Comparison of ENCODE assay signal across 9 mouse cellular contexts in genomic region chrX:73064415-73064793, GRCm38 (mm10). TPM values are rescaled to one million over a fixed set of nuclear protein-coding genes. Genes with fewer than 3 reads are reported as not detected.
A peak's percentile ranks its signal among the peaks of the same experiment; 100 is the strongest.
DNase-seq lines count a peak whose midpoint lies in the region; ATAC-seq lines count a peak whose summit lies in the region.
"Had no signal": no experiment of that assay in that cellular context is flagged by ENCODE, and none has a peak within 500 bp of the region (broad histone marks: within the 10 kb centered on the region; RNA-seq: fewer than 3 reads in every experiment).

Pnma3 (plus strand) TSS chrX:73064787.

- no peaks in the 10 kb centered on the region for H3K4me1 ChIP-seq in embryonic facial prominence, embryonic 13.5 days
- no peaks in the 10 kb centered on the region for H3K4me1 ChIP-seq in intestine, embryonic 14.5 days (replicated peaks; ENCODE audit: control insufficient read depth, insufficient read depth, low read length)
- no peaks in the 10 kb centered on the region for H3K4me1 ChIP-seq in midbrain, embryonic 15.5 days

- H3K9ac ChIP-seq in embryonic facial prominence, embryonic 13.5 days = peak within 1 kb of the TSS; percentile 55; the same call in 1 of the 2 replicates
- H3K9ac ChIP-seq in intestine, embryonic 14.5 days (ENCODE audit: low read length) = no peak within 1 kb of the TSS
- H3K9ac ChIP-seq in midbrain, embryonic 15.5 days = peak within 1 kb of the TSS; percentile 55

- no peak for DNase-seq in layer of hippocampus, adult 18-20 months (ENCODE audit: low spot score in 2 of 2)
- no peak for DNase-seq in layer of hippocampus, adult 9-11 months
- DNase-seq in intestine, embryonic 14.5 days (ENCODE audit: low spot score) = no peak
- no peak for DNase-seq in lung, adult 18-20 months
- no peak for DNase-seq in gastrocnemius, postnatal 25 days
- DNase-seq in Muller cell, postnatal 12 days (ENCODE audit: inconsistent ontology term) = no peak

- WGBS in embryonic facial prominence, embryonic 13.5 days = 26% methylated on average over 7 of the region's 7 CpGs
- 32% methylated on average over 7 of the region's 7 CpGs for WGBS in intestine, embryonic 14.5 days
- 26% methylated on average over 7 of the region's 7 CpGs for WGBS in midbrain, embryonic 15.5 days

- H3K27me3 ChIP-seq in embryonic facial prominence, embryonic 13.5 days = peaks cover 18% of the 10 kb centered on the region; the same call in 1 of the 2 replicates
- H3K27me3 ChIP-seq in intestine, embryonic 14.5 days (replicated peaks; ENCODE audit: control insufficient read depth, insufficient read depth, low read length) = 0 out of 2 replicates have a peak, but pooled peaks cover 2% of the 10 kb centered on the region
- H3K27me3 ChIP-seq in midbrain, embryonic 15.5 days (replicated peaks) = no peaks in the 10 kb centered on the region

- H3K4me3 ChIP-seq in embryonic facial prominence, embryonic 13.5 days = peak within 1 kb of the TSS; percentile 31
- H3K4me3 ChIP-seq in intestine, embryonic 14.5 days (ENCODE audit: low read depth, low read length) = peak within 1 kb of the TSS; percentile 15; the same call in 1 of the 2 replicates
- H3K4me3 ChIP-seq in midbrain, embryonic 15.5 days = peak within 1 kb of the TSS; percentile 43

- H3K27ac ChIP-seq in embryonic facial prominence, embryonic 13.5 days = no peak within 1 kb of the TSS
- no peak within 1 kb of the TSS for H3K27ac ChIP-seq in intestine, embryonic 14.5 days (ENCODE audit: low read depth)
- peak within 1 kb of the TSS; percentile 54; the same call in 1 of the 2 replicates for H3K27ac ChIP-seq in midbrain, embryonic 15.5 days

- H3K9me3 ChIP-seq in embryonic facial prominence, embryonic 13.5 days = no peaks in the 10 kb centered on the region
- H3K9me3 ChIP-seq in intestine, embryonic 14.5 days (ENCODE audit: control insufficient read depth, low read length) = no peaks in the 10 kb centered on the region
- H3K9me3 ChIP-seq in midbrain, embryonic 15.5 days = no peaks in the 10 kb centered on the region

- H3K4me2 ChIP-seq in embryonic facial prominence, embryonic 13.5 days = peak within 1 kb of the TSS; percentile 56
- peak within 1 kb of the TSS; percentile 41 for H3K4me2 ChIP-seq in intestine, embryonic 14.5 days (ENCODE audit: low read length)
- H3K4me2 ChIP-seq in midbrain, embryonic 15.5 days = peak within 1 kb of the TSS; percentile 68

- ATAC-seq in embryonic facial prominence, embryonic 13.5 days (ENCODE audit: insufficient number of reproducible peaks, insufficient read depth, low FRiP score, low TSS enrichment, low read depth) = no peak
- ATAC-seq in intestine, embryonic 14.5 days (replicated peaks; ENCODE audit: low FRiP score, low TSS enrichment, low read depth) = 0 out of 2 replicates have a peak, but pooled peaks have one; percentile 27
- peak; percentile 78 for ATAC-seq in midbrain, embryonic 15.5 days (replicated peaks)

- H3K36me3 ChIP-seq in embryonic facial prominence, embryonic 13.5 days = no peaks in the 10 kb centered on the region
- no peaks in the 10 kb centered on the region for H3K36me3 ChIP-seq in intestine, embryonic 14.5 days (ENCODE audit: control insufficient read depth, insufficient read depth, low read length)
- H3K36me3 ChIP-seq in midbrain, embryonic 15.5 days (replicated peaks) = no peaks in the 10 kb centered on the region

RNA-seq across cellular contexts. Expression of gene Pnma3, which starts in this region (rescaled TPM):
- 10 to 100 TPM; 16.0 to 19.9 TPM for total RNA-seq in layer of hippocampus, adult 18-20 months (2021)
- polyA plus RNA-seq in embryonic facial prominence, embryonic 13.5 days (2015; fragmentation: Nextera tagmentation; extraction: Ambion mirVana) = 0.07 and 0.19 TPM in 2 replicates
- polyA plus RNA-seq in intestine, embryonic 14.5 days (2014; fragmentation: Nextera tagmentation; extraction: Ambion mirVana) = 0.19 and 0.20 TPM in 2 replicates
- 4.9 and 5.0 TPM in 2 replicates for polyA plus RNA-seq in midbrain, embryonic 15.5 days (2015; fragmentation: Nextera tagmentation; extraction: Ambion mirVana)
- total RNA-seq in gastrocnemius, postnatal 25 days (2021) = not detected
- total RNA-seq: neutrophil, adult 5-6 weeks had no signal

Comparison
In these comparisons a context has a peak if more than half of its experiments do, and no peak if none do; other contexts are left out.
1. RNA of gene Pnma3 (total RNA-seq): 16.0 to 19.9 TPM in layer of hippocampus, adult 18-20 months; not detected in gastrocnemius, postnatal 25 days; every median in the first group is over 10 times any median in the second.
2. Peak in ATAC-seq, H3K4me3 ChIP-seq and H3K4me2 ChIP-seq in intestine, embryonic 14.5 days; RNA of the gene not detected or under 1 TPM.
3. Peak in every context shown above with its lines, with median percentiles within 50 percentile points of each other: H3K4me2 ChIP-seq and H3K4me3 ChIP-seq.